Mouse (Mus musculus): ENCODE measurements around the gene Srpr. TPM values are rescaled to one million over a fixed set of nuclear protein-coding genes. Genes with fewer than 3 reads are reported as not detected.
A peak's percentile ranks its signal among the peaks of the same experiment; 100 is the strongest.

Gene Srpr
- polyA plus RNA-seq, 1 experiment from 2014 or later = 51.5 TPM

GRCm38 (mm10) chr9:35235996-35236395 lies 36.0 kb downstream of the Srpr start:
- no peak overlapping the region for H3K4me3 ChIP-seq (ENCODE audit: low read depth, low read length)
- ATAC-seq (ENCODE audit: low read depth) = no peak
- 69% methylated on average over 3 of the region's 3 CpGs for WGBS (ENCODE audit: insufficient replicate concordance)

DNA sequence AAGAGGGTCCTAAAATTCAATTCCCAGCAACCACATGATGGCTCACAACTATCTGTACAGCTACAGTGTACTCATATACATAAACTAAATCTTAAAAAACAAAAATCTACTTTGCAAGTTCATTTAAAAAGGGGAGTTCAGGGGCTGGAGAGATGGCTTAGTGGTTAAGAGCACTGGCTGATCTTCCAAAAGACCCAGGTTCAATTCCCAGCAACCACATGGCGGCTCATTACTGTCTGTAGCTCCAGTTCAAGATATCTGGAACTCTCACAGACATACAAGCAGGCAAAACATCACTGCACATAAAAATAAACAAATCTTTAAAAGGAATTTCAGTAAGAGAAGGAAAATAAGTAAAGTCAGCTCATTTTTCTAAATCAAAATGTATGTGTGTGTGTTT lies 38.4 kb downstream of the Srpr start:
- Histone ChIP-seq H3K4me1 (ENCODE audit: control insufficient read depth, low read depth, low read length) (no peaks in the 10 kb centered on the region), H3K27ac (ENCODE audit: low read length) (no peak overlapping the region), H3K36me3 (ENCODE audit: control insufficient read depth, insufficient read depth) (no peaks in the 10 kb centered on the region), H3K9me3 (replicated peaks; ENCODE audit: control insufficient read depth, low read length) (no peaks in the 10 kb centered on the region), H3K9ac (ENCODE audit: low read depth, low read length) (no peak overlapping the region), H3K4me2 (ENCODE audit: low read depth, low read length) (no peak overlapping the region), H3K4me3 (ENCODE audit: low read depth, low read length) (no peak overlapping the region), H3K27me3 (ENCODE audit: control insufficient read depth, insufficient read depth, low read depth, low read length) (no peaks in the 10 kb centered on the region)
- no peak for ATAC-seq (ENCODE audit: low read depth)
- 87% methylated on average over 1 of the region's 1 CpGs for WGBS (ENCODE audit: insufficient replicate concordance)

More at GRCm38 (mm10) chr9:35235996-35236395, 36.0 kb downstream of the Srpr start:
- H3K4me1 ChIP-seq (ENCODE audit: control insufficient read depth, low read depth, low read length) = no peaks in the 10 kb centered on the region
- no peaks in the 10 kb centered on the region for H3K36me3 ChIP-seq (ENCODE audit: control insufficient read depth, insufficient read depth)
- H3K9me3 ChIP-seq (replicated peaks; ENCODE audit: control insufficient read depth, low read length) = no peaks in the 10 kb centered on the region
- H3K9ac ChIP-seq (ENCODE audit: low read depth, low read length) = no peak overlapping the region
- H3K27ac ChIP-seq (ENCODE audit: low read length) = no peak overlapping the region
- no peaks in the 10 kb centered on the region for H3K27me3 ChIP-seq (ENCODE audit: control insufficient read depth, insufficient read depth, low read depth, low read length)
- no peak overlapping the region for H3K4me2 ChIP-seq (ENCODE audit: low read depth, low read length)

DNA sequence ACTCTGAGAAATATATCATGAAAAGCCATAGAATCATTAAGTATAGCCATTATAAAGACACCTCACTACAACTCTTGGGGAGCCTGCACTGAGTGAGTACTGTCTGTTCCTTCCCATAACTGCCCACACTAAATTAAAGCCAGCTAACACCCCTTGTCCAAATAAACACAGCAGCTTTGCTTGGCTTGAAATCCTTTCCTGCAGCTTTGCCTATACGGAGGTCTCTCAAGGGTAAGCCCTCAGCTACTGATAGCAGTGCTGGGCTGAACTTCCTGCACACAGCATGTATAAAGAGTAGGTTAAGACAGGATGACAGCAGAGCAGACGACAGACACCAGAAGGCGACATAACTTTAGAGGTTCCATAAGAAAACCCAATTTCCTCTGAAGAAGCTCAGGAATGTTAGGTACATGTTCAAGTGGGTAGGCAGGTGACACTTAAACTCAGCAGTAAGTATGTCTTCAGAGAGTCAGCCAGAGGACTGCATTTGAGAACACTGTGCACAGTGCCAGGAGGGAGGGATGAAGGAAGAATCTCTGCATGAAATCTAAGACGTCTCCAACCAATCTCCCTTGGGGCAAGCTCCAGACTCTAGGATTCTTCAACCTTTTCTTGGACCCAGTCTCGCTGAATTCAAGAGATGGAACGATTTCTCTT lies 39.1 kb downstream of the Srpr start:
- no peak overlapping the region for H3K4me2 ChIP-seq (ENCODE audit: low read depth, low read length)
- no peaks in the 10 kb centered on the region for H3K36me3 ChIP-seq (ENCODE audit: control insufficient read depth, insufficient read depth)
- no peak overlapping the region for H3K4me3 ChIP-seq (ENCODE audit: low read depth, low read length)
- 59% methylated on average over 6 of the region's 6 CpGs for WGBS (ENCODE audit: insufficient replicate concordance)
- H3K4me1 ChIP-seq (ENCODE audit: control insufficient read depth, low read depth, low read length) = no peaks in the 10 kb centered on the region
- no peaks in the 10 kb centered on the region for H3K27me3 ChIP-seq (ENCODE audit: control insufficient read depth, insufficient read depth, low read depth, low read length)
- H3K9ac ChIP-seq (ENCODE audit: low read depth, low read length) = no peak overlapping the region
- no peak for ATAC-seq (ENCODE audit: low read depth)
- no peak overlapping the region for H3K27ac ChIP-seq (ENCODE audit: low read length)
- H3K9me3 ChIP-seq (replicated peaks; ENCODE audit: control insufficient read depth, low read length) = no peaks in the 10 kb centered on the region

- WGBS (ENCODE audit: insufficient replicate concordance) = 50% methylated on average over 1 of the region's 1 CpGs
- H3K9ac ChIP-seq (ENCODE audit: low read depth, low read length) = no peak overlapping the region
- H3K4me2 ChIP-seq (ENCODE audit: low read depth, low read length) = no peak overlapping the region
Observed at GRCm38 (mm10) chr9:35239734-35240133, 39.8 kb downstream of the Srpr start.

DNA sequence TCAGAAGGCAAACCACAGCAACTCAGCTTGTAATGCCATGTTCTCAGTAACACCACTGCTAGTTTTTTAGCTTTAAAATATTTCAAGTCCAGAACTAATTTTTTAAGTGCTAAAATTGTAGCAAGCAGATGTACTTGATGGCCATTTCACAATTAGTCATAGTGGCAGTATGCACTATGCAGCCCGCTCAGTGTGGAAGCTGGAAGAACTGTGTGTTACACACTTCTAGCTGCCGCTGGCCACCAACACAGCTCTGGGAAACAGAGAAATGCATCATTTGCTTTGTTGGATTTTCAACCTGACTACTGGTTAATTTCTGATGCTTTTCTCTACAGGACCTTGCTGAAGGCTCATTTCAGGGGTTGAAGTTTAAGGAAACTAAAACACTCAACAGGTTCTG lies 47.4 kb downstream of the Srpr start:
- Histone ChIP-seq H3K9ac (ENCODE audit: low read depth, low read length) (no peak overlapping the region), H3K36me3 (ENCODE audit: control insufficient read depth, insufficient read depth) (no peaks in the 10 kb centered on the region), H3K4me2 (ENCODE audit: low read depth, low read length) (no peak overlapping the region), H3K9me3 (replicated peaks; ENCODE audit: control insufficient read depth, low read length) (no peaks in the 10 kb centered on the region), H3K4me3 (ENCODE audit: low read depth, low read length) (no peak overlapping the region), H3K27me3 (ENCODE audit: control insufficient read depth, insufficient read depth, low read depth, low read length) (no peaks in the 10 kb centered on the region), H3K4me1 (ENCODE audit: control insufficient read depth, low read depth, low read length) (no peaks in the 10 kb centered on the region), H3K27ac (ENCODE audit: low read length) (no peak overlapping the region)
- WGBS (ENCODE audit: insufficient replicate concordance) = 82% methylated on average over 2 of the region's 2 CpGs
- ATAC-seq (ENCODE audit: low read depth) = no peak

More at GRCm38 (mm10) chr9:35239734-35240133, 39.8 kb downstream of the Srpr start:
- H3K27me3 ChIP-seq (ENCODE audit: control insufficient read depth, insufficient read depth, low read depth, low read length) = no peaks in the 10 kb centered on the region
- no peak overlapping the region for H3K4me3 ChIP-seq (ENCODE audit: low read depth, low read length)
- H3K4me1 ChIP-seq (ENCODE audit: control insufficient read depth, low read depth, low read length) = no peaks in the 10 kb centered on the region
- no peak overlapping the region for H3K27ac ChIP-seq (ENCODE audit: low read length)
- no peaks in the 10 kb centered on the region for H3K9me3 ChIP-seq (replicated peaks; ENCODE audit: control insufficient read depth, low read length)
- no peaks in the 10 kb centered on the region for H3K36me3 ChIP-seq (ENCODE audit: control insufficient read depth, insufficient read depth)
- ATAC-seq (ENCODE audit: low read depth) = no peak

DNA sequence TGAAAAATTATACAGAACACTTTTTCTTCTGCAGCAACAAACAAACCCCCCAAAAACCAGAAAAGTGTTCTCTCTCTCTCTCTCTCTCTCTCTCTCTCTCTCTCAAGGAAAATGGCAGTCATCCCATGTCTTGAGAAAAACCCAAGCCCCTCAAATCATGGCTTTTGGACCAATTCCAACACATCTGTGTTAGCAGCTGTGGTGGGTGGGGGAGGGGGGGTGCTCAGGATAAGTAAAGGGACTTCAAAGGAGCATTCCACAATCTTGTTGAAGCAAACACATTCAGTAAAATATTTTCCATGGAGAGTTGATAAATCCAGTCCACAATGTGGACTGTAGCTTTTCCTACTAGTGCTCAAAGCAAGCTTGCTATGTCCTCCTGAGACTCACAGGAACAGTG lies 49.5 kb downstream of the Srpr start:
- no peaks in the 10 kb centered on the region for H3K9me3 ChIP-seq (replicated peaks; ENCODE audit: control insufficient read depth, low read length)

GRCm38 (mm10) chr9:35257365-35257764 lies 57.4 kb downstream of the Srpr start:
- H3K9ac ChIP-seq (ENCODE audit: low read depth, low read length) = no peak overlapping the region
- no peak overlapping the region for H3K27ac ChIP-seq (ENCODE audit: low read length)
- no peak overlapping the region for H3K4me3 ChIP-seq (ENCODE audit: low read depth, low read length)
- no peaks in the 10 kb centered on the region for H3K27me3 ChIP-seq (ENCODE audit: control insufficient read depth, insufficient read depth, low read depth, low read length)
- no peak overlapping the region for H3K4me2 ChIP-seq (ENCODE audit: low read depth, low read length)
- 50% methylated on average over 7 of the region's 7 CpGs for WGBS (ENCODE audit: insufficient replicate concordance)
- H3K36me3 ChIP-seq (ENCODE audit: control insufficient read depth, insufficient read depth) = no peaks in the 10 kb centered on the region
- H3K9me3 ChIP-seq (replicated peaks; ENCODE audit: control insufficient read depth, low read length) = no peaks in the 10 kb centered on the region
- ATAC-seq (ENCODE audit: low read depth) = no peak
- H3K4me1 ChIP-seq (ENCODE audit: control insufficient read depth, low read depth, low read length) = peaks cover 2% of the 10 kb centered on the region; the same call in 1 of the 2 replicates

More for the DNA sequence above, 49.5 kb downstream of the Srpr start:
- no peak for ATAC-seq (ENCODE audit: low read depth)
- no peak overlapping the region for H3K27ac ChIP-seq (ENCODE audit: low read length)
- H3K4me3 ChIP-seq (ENCODE audit: low read depth, low read length) = no peak overlapping the region
- no peaks in the 10 kb centered on the region for H3K36me3 ChIP-seq (ENCODE audit: control insufficient read depth, insufficient read depth)
- H3K27me3 ChIP-seq (ENCODE audit: control insufficient read depth, insufficient read depth, low read depth, low read length) = no peaks in the 10 kb centered on the region
- H3K9ac ChIP-seq (ENCODE audit: low read depth, low read length) = no peak overlapping the region
- H3K4me2 ChIP-seq (ENCODE audit: low read depth, low read length) = no peak overlapping the region
- no peaks in the 10 kb centered on the region for H3K4me1 ChIP-seq (ENCODE audit: control insufficient read depth, low read depth, low read length)

DNA sequence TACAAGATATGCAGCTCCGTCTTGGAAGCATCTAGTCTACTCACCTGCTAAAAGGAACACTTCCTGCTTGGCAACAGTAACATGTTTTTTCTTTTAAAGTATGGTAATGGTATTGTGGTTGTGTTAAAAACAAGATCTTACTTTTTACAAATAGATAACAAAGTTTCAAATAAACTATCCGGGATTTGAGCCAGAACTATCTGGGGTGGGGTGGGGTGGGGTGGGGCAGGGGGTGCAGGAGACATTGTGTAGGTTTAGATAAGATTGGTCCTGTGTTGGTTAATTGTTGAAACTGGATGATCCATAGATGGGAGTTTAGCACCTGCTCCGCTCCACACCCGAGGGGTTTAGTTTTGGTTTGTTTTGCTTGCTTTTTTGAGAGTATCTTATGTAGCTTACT lies 62.4 kb downstream of the Srpr start:
- no peak for ATAC-seq (ENCODE audit: low read depth)
- Histone ChIP-seq H3K27ac (ENCODE audit: low read length) (no peak overlapping the region), H3K9me3 (replicated peaks; ENCODE audit: control insufficient read depth, low read length) (no peaks in the 10 kb centered on the region), H3K9ac (ENCODE audit: low read depth, low read length) (no peak overlapping the region), H3K4me1 (ENCODE audit: control insufficient read depth, low read depth, low read length) (peaks cover 18% of the 10 kb centered on the region), H3K4me2 (ENCODE audit: low read depth, low read length) (no peak overlapping the region), H3K4me3 (ENCODE audit: low read depth, low read length) (no peak overlapping the region), H3K36me3 (ENCODE audit: control insufficient read depth, insufficient read depth) (no peaks in the 10 kb centered on the region), H3K27me3 (ENCODE audit: control insufficient read depth, insufficient read depth, low read depth, low read length) (no peaks in the 10 kb centered on the region)
- WGBS (ENCODE audit: insufficient replicate concordance) = 23% methylated on average over 4 of the region's 4 CpGs

GRCm38 (mm10) chr9:35263431-35263830 lies 63.5 kb downstream of the Srpr start:
- no peak for ATAC-seq (ENCODE audit: low read depth)
- no peaks in the 10 kb centered on the region for H3K36me3 ChIP-seq (ENCODE audit: control insufficient read depth, insufficient read depth)
- no peaks in the 10 kb centered on the region for H3K9me3 ChIP-seq (replicated peaks; ENCODE audit: control insufficient read depth, low read length)
- H3K27me3 ChIP-seq (ENCODE audit: control insufficient read depth, insufficient read depth, low read depth, low read length) = no peaks in the 10 kb centered on the region
- H3K4me3 ChIP-seq (ENCODE audit: low read depth, low read length) = no peak overlapping the region
- H3K4me2 ChIP-seq (ENCODE audit: low read depth, low read length) = no peak overlapping the region
- H3K4me1 ChIP-seq (ENCODE audit: control insufficient read depth, low read depth, low read length) = peaks cover 24% of the 10 kb centered on the region
- H3K9ac ChIP-seq (ENCODE audit: low read depth, low read length) = no peak overlapping the region
- peak overlapping the region; percentile 31; the same call in 1 of the 2 replicates for H3K27ac ChIP-seq (ENCODE audit: low read length)
- 17% methylated on average over 2 of the region's 2 CpGs for WGBS (ENCODE audit: insufficient replicate concordance)

Measured in liver, embryonic 16.5 days (tissue).